Mouse (Mus musculus) neural tube, embryonic 12.5 days (tissue): ENCODE measurements at regions not wholly inside any gene's neighbourhood (a gene's known extent, or its start where the extent isn't known, plus 50 kb on each side); places are given as distances from the start of the nearest gene placed in this dataset.

Source experiments
- ATAC-seq: fragments of 200-750 bp; cut with Nextera tagmentation; 2 replicates; pipeline ENCODE4 v1.8.0; 2017; ENCODE audit warnings: low read depth, mild to moderate bottlenecking, moderate TSS enrichment, moderate library complexity; ENCODE audit not compliant: low FRiP score
- H3K27ac ChIP-seq: fragments of 300-500 bp; sonication (generic); 2 replicates; pipeline ENCODE4 v1.5.1; 2016
- H3K27me3 ChIP-seq: fragments of 300-500 bp; sonication (generic); replicated peaks from 2 replicates; pipeline ENCODE4 v1.6.1; 2016; ENCODE audit warnings: mild to moderate bottlenecking
- H3K36me3 ChIP-seq: fragments of 300-500 bp; sonication (generic); 2 replicates; pipeline ENCODE4 v1.6.1; 2016; ENCODE audit warnings: mild to moderate bottlenecking
- H3K4me1 ChIP-seq: fragments of 300-500 bp; sonication (generic); 2 replicates; pipeline ENCODE4 v1.6.1; 2016
- H3K4me2 ChIP-seq: fragments of 300-500 bp; sonication (generic); replicated peaks from 2 replicates; pipeline ENCODE4 v1.6.1; 2016; ENCODE audit warnings: mild to moderate bottlenecking
- H3K4me3 ChIP-seq: fragments of 300-500 bp; sonication (generic); 2 replicates; pipeline ENCODE4 v1.5.1; 2016
- H3K9ac ChIP-seq: fragments of 300-500 bp; sonication (generic); 2 replicates; pipeline ENCODE4 v1.6.1; 2016; ENCODE audit warnings: mild to moderate bottlenecking
- H3K9me3 ChIP-seq: fragments of 300-500 bp; sonication (generic); 2 replicates; pipeline ENCODE4 v1.6.1; 2016; ENCODE audit warnings: mild to moderate bottlenecking
- WGBS: fragments of 180-500 bp; shearing (Covaris S2); methylation state at CpG from one replicate; pipeline ENCODE4 v1.1.7; 2016; 5-methylcytosine and 5-hydroxymethylcytosine counted together

DNA sequence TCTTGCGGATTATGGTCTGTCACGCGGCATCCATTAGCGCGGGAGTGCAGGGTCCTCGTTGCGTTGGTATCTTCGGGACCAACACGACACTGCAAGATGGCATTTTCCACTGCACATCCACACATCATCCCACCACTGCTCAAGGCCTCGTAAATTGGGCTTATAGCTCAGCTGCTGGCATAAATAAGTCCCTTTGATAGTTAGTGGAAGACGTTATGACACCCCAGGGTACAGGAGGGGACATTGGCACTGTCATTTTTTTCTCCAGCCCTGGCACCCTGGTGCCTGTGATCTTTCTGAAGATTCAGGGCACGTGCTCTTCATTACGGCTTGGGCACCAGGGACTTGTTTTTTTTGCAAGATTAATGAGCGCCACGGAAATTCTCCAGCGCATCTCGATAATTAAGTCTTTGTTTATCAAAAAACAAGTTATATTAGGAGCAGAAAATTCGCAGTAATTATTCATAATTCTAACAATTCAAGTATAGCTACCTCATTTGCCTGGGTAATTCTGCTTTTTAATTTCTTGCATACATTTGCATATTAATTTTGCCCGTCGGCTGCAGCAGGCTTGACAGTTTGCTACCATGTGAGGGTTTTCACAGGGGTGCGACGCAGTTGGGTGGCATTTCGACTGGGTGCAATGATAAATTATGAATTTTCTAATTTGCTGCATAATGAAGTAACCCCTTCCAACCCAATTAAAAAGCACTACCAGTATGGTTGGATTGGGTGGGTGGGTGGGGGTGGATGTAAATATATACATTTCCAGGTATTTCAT lies 119.1 kb downstream of the Vrk1 start:
- no peaks in the 10 kb centered on the region for H3K27me3 ChIP-seq
- 0 out of 2 replicates have a peak, but pooled peaks cover 3% of the 10 kb centered on the region for H3K9me3 ChIP-seq
- no peak overlapping the region for H3K9ac ChIP-seq
- peaks cover 8% of the 10 kb centered on the region; the same call in 1 of the 2 replicates for H3K4me1 ChIP-seq
- WGBS, result 81% methylated on average over 23 of the region's 23 CpGs
- no peak overlapping the region for H3K4me2 ChIP-seq
- no peak overlapping the region for H3K4me3 ChIP-seq
- peak; percentile 75 for ATAC-seq
- H3K27ac ChIP-seq, result peak overlapping the region; percentile 32; the same call in 1 of the 2 replicates
- H3K36me3 ChIP-seq, result no peaks in the 10 kb centered on the region

DNA sequence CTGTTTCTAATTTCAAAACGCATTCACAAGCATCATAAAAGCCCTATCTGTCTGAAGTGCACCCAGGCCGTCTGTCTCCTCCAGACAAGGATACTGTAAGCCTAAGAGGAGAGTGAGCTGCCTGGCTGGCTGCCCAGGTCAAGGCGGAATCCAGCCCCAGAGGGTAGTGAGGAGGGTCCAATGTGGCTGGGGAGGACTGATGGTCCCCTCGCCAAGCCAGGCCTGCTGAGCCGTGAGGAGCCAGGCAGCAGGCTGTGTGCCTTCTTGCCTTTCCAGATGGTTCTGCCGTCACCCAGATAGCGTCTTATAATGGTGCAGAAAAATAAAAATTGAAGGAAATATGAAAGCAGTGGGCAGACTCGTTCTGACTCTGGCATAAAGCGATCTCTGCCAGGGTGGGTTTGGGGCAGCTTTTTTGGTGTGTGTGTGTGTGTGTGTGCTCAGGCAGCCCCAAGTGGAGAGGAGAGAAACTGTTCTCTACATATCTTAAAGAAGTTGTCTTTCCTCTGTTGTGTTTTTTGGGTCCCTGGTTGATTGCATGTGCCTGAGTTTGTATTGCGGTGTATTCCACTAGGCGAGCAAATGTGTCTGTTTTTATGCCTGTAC lies 120.1 kb downstream of the Vrk1 start:
- H3K36me3 ChIP-seq, result no peaks in the 10 kb centered on the region
- H3K4me1 ChIP-seq, result peaks cover 8% of the 10 kb centered on the region; the same call in 1 of the 2 replicates
- ATAC-seq, result no peak
- no peaks in the 10 kb centered on the region for H3K27me3 ChIP-seq
- 0 out of 2 replicates have a peak, but pooled peaks cover 3% of the 10 kb centered on the region for H3K9me3 ChIP-seq
- H3K27ac ChIP-seq, result no peak overlapping the region
- 79% methylated on average over 11 of the region's 11 CpGs for WGBS
- H3K4me3 ChIP-seq, result no peak overlapping the region
- H3K4me2 ChIP-seq, result no peak overlapping the region
- H3K9ac ChIP-seq, result no peak overlapping the region

DNA sequence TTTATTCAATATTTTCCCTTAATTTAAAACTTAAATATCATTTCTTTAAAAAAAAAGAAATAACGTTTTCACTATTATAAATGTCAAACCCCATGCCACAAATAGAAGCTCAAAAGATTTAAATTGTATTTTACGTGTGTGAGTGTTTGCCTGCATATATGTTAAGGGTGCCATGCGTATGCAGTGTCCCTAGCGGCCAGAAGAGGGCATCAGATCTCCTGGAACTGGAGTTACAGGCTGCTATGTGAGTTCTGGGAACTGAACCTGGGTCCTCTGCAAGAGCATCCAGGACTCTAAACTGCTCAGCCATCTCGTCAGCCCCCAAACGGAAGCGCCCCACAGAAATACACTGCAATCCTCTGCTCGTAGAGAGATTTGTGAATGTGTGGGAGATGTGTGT lies 122.7 kb downstream of the Vrk1 start:
- Histone ChIP-seq H3K9ac (no peak overlapping the region), H3K9me3 (0 out of 2 replicates have a peak, but pooled peaks cover 3% of the 10 kb centered on the region), H3K27me3 (no peaks in the 10 kb centered on the region), H3K4me1 (peaks cover 8% of the 10 kb centered on the region; the same call in 1 of the 2 replicates), H3K4me2 (no peak overlapping the region), H3K36me3 (no peaks in the 10 kb centered on the region), H3K4me3 (no peak overlapping the region), H3K27ac (no peak overlapping the region)
- 92% methylated on average over 8 of the region's 8 CpGs for WGBS
- ATAC-seq, result no peak

DNA sequence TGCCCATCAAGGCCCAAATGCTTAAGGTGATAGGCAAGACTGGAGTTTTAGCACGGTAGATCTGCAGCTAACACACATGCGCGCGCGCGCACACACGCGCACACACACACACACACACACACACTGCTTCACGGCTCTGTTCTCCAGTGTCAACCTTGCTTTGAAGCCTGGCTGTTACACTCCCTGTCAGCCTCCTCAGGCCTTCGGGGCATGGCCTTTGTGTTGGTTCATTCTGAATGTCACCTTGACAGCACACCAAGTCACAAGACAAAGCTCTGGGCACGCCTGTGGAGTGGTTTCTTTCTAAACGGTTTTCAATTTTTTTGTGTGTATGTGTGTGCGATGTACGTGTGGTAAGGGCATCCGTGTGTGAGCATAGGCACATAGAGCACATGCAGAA lies 128.4 kb downstream of the Vrk1 start:
- H3K27ac ChIP-seq, result no peak overlapping the region
- no peak for ATAC-seq
- no peak overlapping the region for H3K9ac ChIP-seq
- H3K4me2 ChIP-seq, result no peak overlapping the region
- no peaks in the 10 kb centered on the region; the same call in 1 of the 2 replicates for H3K4me1 ChIP-seq
- no peaks in the 10 kb centered on the region for H3K9me3 ChIP-seq
- WGBS, result 90% methylated on average over 15 of the region's 15 CpGs
- H3K4me3 ChIP-seq, result no peak overlapping the region
- no peaks in the 10 kb centered on the region for H3K36me3 ChIP-seq
- H3K27me3 ChIP-seq, result no peaks in the 10 kb centered on the region

DNA sequence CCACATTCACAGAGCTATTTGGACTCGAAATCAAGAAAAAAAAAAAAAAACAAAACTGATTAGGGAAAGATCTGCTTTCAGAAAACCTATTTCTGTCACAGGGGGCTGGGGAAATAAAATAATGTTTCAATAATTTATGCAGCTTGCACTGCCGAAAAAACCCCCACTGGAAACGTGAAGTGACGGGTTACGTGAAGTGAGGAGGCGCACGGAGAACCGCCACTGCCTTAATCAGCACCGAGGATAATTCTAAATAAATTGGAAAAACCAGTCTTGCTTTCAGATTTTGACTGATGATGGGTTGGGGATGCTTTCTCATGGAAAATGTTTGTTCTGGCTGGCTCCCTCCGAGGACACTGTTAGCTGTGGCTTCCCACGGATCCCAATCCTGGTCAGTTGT lies 129.5 kb downstream of the Vrk1 start:
- no peak overlapping the region for H3K4me3 ChIP-seq
- H3K9ac ChIP-seq, result no peak overlapping the region
- no peak for ATAC-seq
- no peaks in the 10 kb centered on the region for H3K36me3 ChIP-seq
- no peak overlapping the region for H3K27ac ChIP-seq
- H3K4me2 ChIP-seq, result no peak overlapping the region
- H3K27me3 ChIP-seq, result no peaks in the 10 kb centered on the region
- H3K9me3 ChIP-seq, result no peaks in the 10 kb centered on the region
- 75% methylated on average over 11 of the region's 11 CpGs for WGBS
- H3K4me1 ChIP-seq, result no peaks in the 10 kb centered on the region; the same call in 1 of the 2 replicates

DNA sequence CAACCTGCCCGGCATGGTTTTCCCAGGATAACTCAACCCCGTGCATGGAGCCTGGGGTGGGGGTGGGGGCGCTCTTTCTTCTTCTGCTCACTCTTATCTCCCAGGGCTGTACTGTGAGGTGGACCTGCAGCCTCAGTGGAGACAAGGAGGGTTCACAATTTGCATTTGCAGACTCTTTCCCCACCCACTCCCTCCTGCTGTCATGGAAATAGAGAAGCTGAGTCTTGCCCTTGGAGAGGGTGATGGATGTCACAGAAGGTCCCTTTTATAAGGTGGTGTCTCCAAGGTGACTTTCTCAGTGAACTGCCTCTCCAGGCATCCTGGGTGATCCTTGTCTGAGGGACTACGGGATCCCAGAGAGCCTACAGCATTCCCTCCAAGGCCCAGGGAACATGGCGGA lies 129.9 kb downstream of the Vrk1 start:
- WGBS, result 69% methylated on average over 5 of the region's 5 CpGs
- no peak for ATAC-seq
- no peaks in the 10 kb centered on the region for H3K36me3 ChIP-seq

DNA sequence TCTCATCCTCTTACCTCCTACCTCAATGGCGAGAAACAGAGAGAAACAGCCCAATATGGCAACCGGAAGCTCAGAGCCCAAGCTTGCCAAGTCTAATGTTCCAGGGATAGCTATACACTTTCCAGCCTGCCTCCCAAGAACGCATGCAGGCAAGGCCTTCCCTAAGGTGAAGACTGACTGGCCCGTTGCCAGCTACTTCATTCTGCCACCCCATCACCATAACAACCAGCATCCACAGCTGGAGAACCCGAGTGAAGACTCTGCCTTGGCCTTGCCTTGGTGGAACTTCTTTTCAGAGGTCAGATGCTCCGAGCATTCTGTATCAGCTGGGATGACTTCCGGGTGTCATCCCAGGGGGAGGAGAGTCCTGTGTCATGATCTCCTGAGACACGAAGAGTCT lies 130.6 kb downstream of the Vrk1 start:
- no peak overlapping the region for H3K27ac ChIP-seq
- H3K9ac ChIP-seq, result no peak overlapping the region
- H3K4me1 ChIP-seq, result no peaks in the 10 kb centered on the region; the same call in 1 of the 2 replicates
- H3K4me2 ChIP-seq, result no peak overlapping the region
- no peaks in the 10 kb centered on the region for H3K27me3 ChIP-seq
- no peak for ATAC-seq
- no peaks in the 10 kb centered on the region for H3K9me3 ChIP-seq
- H3K4me3 ChIP-seq, result no peak overlapping the region
- no peaks in the 10 kb centered on the region for H3K36me3 ChIP-seq
- 69% methylated on average over 8 of the region's 8 CpGs for WGBS

More for the DNA sequence above, 129.9 kb downstream of the Vrk1 start:
- Histone ChIP-seq H3K4me2 (no peak overlapping the region), H3K9me3 (no peaks in the 10 kb centered on the region), H3K27me3 (no peaks in the 10 kb centered on the region), H3K4me1 (no peaks in the 10 kb centered on the region; the same call in 1 of the 2 replicates), H3K4me3 (no peak overlapping the region), H3K9ac (no peak overlapping the region), H3K27ac (no peak overlapping the region)

DNA sequence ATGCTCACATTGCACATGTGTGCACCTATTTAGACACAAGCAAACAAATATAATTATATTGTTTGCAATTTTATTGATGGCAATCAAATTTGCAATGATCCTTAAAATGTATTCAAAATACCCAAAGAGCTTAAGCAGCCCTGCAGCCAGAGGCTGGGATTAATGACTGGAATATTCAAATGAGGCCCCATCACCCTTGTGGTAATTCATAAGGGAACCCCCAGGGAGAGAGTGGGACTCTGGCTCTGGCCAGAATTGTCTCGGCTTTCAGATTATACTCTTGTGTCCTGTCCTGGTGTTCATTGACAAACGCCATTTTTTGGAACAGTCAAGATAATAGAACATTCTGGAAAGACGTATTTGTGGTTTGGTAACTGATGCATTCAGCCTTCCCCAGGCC lies 133.5 kb downstream of the Vrk1 start:
- no peak overlapping the region for H3K4me3 ChIP-seq
- no peaks in the 10 kb centered on the region; the same call in 1 of the 2 replicates for H3K4me1 ChIP-seq
- no peaks in the 10 kb centered on the region for H3K9me3 ChIP-seq
- no peak overlapping the region for H3K9ac ChIP-seq
- no peak overlapping the region for H3K4me2 ChIP-seq
- H3K27ac ChIP-seq, result no peak overlapping the region
- ATAC-seq, result no peak
- no peaks in the 10 kb centered on the region for H3K36me3 ChIP-seq
- 68% methylated on average over 3 of the region's 3 CpGs for WGBS
- no peaks in the 10 kb centered on the region for H3K27me3 ChIP-seq

DNA sequence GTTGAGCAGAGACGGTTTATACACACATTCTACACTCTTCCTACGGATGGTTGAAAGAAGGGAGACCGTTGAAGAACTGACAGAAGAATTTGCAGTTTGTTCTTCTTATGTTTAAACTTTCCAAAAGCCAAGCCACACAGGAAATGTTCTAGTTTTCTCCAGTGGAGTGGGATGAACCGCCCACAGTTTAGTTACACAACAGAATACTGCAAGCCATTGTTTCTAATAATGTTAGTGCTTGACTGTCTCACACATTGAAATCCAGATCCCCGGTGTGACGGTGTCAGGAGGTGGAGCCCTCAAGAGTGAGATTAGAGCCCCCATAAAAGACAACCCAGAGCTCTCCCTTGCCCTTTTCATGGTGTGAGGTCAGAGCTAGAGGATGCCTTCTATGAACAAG lies 146.8 kb downstream of the Vrk1 start:
- Histone ChIP-seq H3K9me3 (no peaks in the 10 kb centered on the region), H3K36me3 (no peaks in the 10 kb centered on the region), H3K4me2 (no peak overlapping the region), H3K27me3 (no peaks in the 10 kb centered on the region), H3K4me3 (no peak overlapping the region), H3K4me1 (no peaks in the 10 kb centered on the region), H3K9ac (no peak overlapping the region), H3K27ac (no peak overlapping the region)
- ATAC-seq, result no peak
- WGBS, result 76% methylated on average over 6 of the region's 6 CpGs

DNA sequence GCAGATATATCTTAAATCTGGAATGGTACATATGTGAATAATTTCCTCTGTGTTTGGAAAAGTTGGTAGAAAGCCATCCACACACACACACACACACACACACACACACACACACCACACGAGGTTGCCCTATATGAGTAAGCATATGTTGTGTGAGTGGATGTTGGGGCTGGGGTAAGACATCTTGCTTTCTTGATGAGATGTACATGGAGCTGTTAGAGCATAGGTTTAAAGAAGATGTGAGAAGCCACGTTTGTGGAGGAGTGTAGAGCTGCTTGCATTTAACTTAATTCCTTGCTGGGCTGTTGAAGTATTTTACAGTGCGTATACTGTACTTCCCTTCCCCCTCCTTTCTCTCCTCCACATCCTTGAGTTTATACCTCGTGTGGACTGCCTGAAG lies 147.8 kb downstream of the Vrk1 start:
- no peak overlapping the region for H3K4me2 ChIP-seq
- no peak overlapping the region for H3K27ac ChIP-seq
- 82% methylated on average over 4 of the region's 4 CpGs for WGBS
- no peaks in the 10 kb centered on the region for H3K36me3 ChIP-seq
- no peaks in the 10 kb centered on the region for H3K4me1 ChIP-seq
- no peak for ATAC-seq
- H3K27me3 ChIP-seq, result no peaks in the 10 kb centered on the region
- H3K9ac ChIP-seq, result no peak overlapping the region
- no peaks in the 10 kb centered on the region for H3K9me3 ChIP-seq
- H3K4me3 ChIP-seq, result no peak overlapping the region

DNA sequence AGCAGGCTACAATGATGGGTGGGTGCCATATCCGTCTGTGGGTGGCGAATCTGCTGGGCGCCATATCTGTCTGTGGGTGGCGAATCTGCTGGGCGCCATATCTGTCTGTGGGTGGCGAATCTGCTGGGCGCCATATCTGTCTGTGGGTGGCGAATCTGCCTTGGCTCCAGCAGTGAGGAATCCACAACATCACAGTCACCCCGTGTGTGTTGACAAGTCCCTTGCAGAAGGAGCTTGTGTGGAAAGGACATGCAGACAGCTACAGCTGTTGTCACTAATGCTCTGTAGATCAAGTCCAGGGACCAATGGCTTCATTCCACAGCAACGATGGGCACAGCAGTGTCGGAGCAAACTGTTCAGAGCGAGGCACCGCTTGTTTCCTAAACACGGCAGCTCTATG lies 148.6 kb downstream of the Vrk1 start:
- ATAC-seq, result no peak
- WGBS, result 92% methylated on average over 14 of the region's 14 CpGs
- no peak overlapping the region for H3K4me3 ChIP-seq

DNA sequence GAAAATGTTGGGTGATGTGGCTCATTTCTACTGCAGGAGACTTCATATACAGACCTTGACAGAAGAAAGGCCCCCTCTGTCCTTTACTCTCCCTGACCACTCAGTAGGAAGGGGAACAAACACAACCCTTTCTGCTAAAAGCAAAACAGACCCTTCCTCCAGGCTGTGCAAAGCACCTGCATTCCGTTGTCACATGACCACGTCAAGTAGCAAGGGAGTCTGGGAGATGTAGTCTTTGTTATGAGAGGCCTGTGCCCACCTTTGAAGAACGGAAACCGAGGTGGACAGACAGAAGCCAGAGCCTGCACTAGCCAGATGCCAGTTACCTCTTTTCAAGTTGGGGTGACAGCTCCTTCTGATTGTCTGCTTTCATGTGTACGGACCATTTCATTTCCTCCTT lies 161.3 kb downstream of the Vrk1 start:
- Histone ChIP-seq H3K4me1 (peaks cover 25% of the 10 kb centered on the region; the same call in 1 of the 2 replicates), H3K27me3 (peaks cover 6% of the 10 kb centered on the region; the same call in 1 of the 2 replicates), H3K9me3 (no peaks in the 10 kb centered on the region), H3K4me2 (no peak overlapping the region), H3K36me3 (no peaks in the 10 kb centered on the region), H3K27ac (no peak overlapping the region), H3K9ac (no peak overlapping the region), H3K4me3 (no peak overlapping the region)
- WGBS, result 53% methylated on average over 5 of the region's 5 CpGs
- no peak for ATAC-seq

More for the DNA sequence above, 148.6 kb downstream of the Vrk1 start:
- no peak overlapping the region for H3K27ac ChIP-seq
- H3K36me3 ChIP-seq, result no peaks in the 10 kb centered on the region
- H3K9me3 ChIP-seq, result no peaks in the 10 kb centered on the region
- H3K9ac ChIP-seq, result no peak overlapping the region
- no peaks in the 10 kb centered on the region for H3K27me3 ChIP-seq
- no peaks in the 10 kb centered on the region for H3K4me1 ChIP-seq
- H3K4me2 ChIP-seq, result no peak overlapping the region
